Mouse (Mus musculus): ENCODE data around the gene Mogs.

DNA sequence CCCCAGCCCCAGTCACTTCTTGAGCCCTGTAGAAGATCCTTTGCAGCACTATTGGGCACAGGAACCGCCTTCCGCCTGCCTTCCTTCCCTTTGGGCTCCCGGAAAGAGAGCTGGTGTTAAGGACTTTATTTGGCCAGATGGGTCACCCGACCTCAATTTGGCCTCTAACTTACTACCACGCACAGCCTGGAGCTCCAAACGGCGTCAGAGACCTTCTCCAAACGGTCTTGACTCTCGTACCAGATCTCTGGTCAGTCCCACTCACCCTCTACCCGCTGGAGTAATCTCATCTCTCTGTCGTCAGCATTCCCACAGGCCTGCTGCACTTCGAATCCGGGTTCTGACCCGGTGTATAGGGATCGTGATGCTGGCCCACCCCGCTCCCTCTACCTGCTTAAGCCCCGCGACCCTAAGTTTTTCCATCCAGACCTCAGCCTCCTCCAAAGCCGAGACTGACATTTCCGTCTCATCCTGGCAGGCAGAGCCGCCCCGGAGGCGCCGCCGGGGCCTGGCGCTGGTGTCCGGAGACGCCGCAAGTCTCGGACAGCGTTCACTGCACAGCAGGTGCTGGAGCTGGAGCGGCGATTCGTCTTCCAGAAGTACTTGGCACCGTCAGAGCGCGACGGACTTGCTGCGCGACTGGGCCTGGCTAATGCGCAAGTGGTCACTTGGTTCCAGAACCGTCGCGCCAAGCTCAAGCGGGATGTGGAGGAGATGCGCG, 27.9 kb upstream of the Mogs start:
- TF ChIP-seq MYOD1 (IDR thresholded peaks at IDR 0.05; ENCODE audit: control insufficient read depth in 1 of 3, insufficient read length in 2 of 3, low read depth in 2 of 3) (no peak), MAX (IDR thresholded peaks at IDR 0.05; ENCODE audit: low read depth) (no peak)
